ENCODE assay signal across 18 mouse cellular contexts in the genomic region with DNA sequence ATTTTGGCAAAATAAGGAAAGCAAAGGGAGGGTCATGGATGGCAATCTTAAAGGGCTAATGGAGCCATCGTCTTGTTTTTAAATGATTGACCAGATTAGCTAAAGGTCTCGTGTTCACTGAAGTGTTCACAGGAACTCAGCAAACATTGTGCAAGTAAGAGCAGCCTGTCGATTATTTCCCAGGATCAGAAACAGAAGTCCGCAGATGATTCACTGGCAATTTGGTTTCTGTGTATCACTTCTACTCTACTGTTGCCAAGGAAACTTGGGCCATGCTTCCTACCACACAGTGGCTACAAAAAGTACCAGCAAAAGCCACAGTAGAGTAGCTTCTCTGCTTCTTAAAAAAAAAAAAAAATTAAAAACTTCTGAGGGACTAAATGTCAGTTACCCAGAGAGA. TPM values are rescaled to one million over a fixed set of nuclear protein-coding genes. Genes with fewer than 3 reads are reported as not detected.
DNase-seq lines count a peak whose midpoint lies in the region; ATAC-seq and TF ChIP-seq lines count a peak whose summit lies in the region.
"Had no signal": no experiment of that assay in that cellular context is flagged by ENCODE, and none has a peak within 500 bp of the region (broad histone marks: within the 10 kb centered on the region; RNA-seq: fewer than 3 reads in every experiment).

No protein-coding gene starts in this region.

- H3K9ac ChIP-seq in kidney, embryonic 15.5 days = no peak overlapping the region
- no peak overlapping the region for H3K9ac ChIP-seq in midbrain, embryonic 11.5 days (ENCODE audit: low read length)
- no peak overlapping the region for H3K9ac ChIP-seq in midbrain, embryonic 15.5 days
- H3K9ac ChIP-seq in stomach, postnatal 0 days (ENCODE audit: low read length) = no peak overlapping the region
- H3K9ac ChIP-seq: hindbrain, embryonic 14.5 days; liver, embryonic 15.5 days; midbrain, embryonic 13.5 days had no signal

- H3K27me3 ChIP-seq in kidney, embryonic 15.5 days = no peaks in the 10 kb centered on the region
- H3K27me3 ChIP-seq in midbrain, embryonic 11.5 days (ENCODE audit: control insufficient read depth, insufficient read depth, low read length) = no peaks in the 10 kb centered on the region
- no peaks in the 10 kb centered on the region for H3K27me3 ChIP-seq in midbrain, embryonic 15.5 days (replicated peaks)
- no peaks in the 10 kb centered on the region for H3K27me3 ChIP-seq in stomach, postnatal 0 days (ENCODE audit: control insufficient read depth, insufficient read depth, low read length)
- H3K27me3 ChIP-seq: liver, embryonic 15.5 days; midbrain, embryonic 13.5 days had no signal

- 63% methylated on average over 4 of the region's 4 CpGs for WGBS in kidney, embryonic 15.5 days
- 78% methylated on average over 4 of the region's 4 CpGs for WGBS in midbrain, embryonic 11.5 days
- whole genome bisulfite sequencing in midbrain, embryonic 15.5 days = 80% methylated on average over 4 of the region's 4 CpGs
- 64% methylated on average over 4 of the region's 4 CpGs for WGBS in stomach, postnatal 0 days

- no peak overlapping the region for H3K4me3 ChIP-seq in kidney, embryonic 15.5 days (replicated peaks)
- H3K4me3 ChIP-seq in midbrain, embryonic 11.5 days (ENCODE audit: low read depth, low read length) = no peak overlapping the region
- H3K4me3 ChIP-seq in midbrain, embryonic 15.5 days = no peak overlapping the region
- H3K4me3 ChIP-seq in stomach, postnatal 0 days (ENCODE audit: low read depth, low read length) = no peak overlapping the region
- H3K4me3 ChIP-seq: heart, adult 2 months; limb, embryonic 10.5 days; liver, embryonic 15.5 days; midbrain, embryonic 13.5 days had no signal

- no peaks in the 10 kb centered on the region for H3K9me3 ChIP-seq in kidney, embryonic 15.5 days (replicated peaks)
- no peaks in the 10 kb centered on the region for H3K9me3 ChIP-seq in midbrain, embryonic 11.5 days (ENCODE audit: control insufficient read depth, low read length)
- H3K9me3 ChIP-seq in midbrain, embryonic 15.5 days = no peaks in the 10 kb centered on the region
- no peaks in the 10 kb centered on the region for H3K9me3 ChIP-seq in stomach, postnatal 0 days (ENCODE audit: control insufficient read depth, low read length)
- H3K9me3 ChIP-seq: limb, embryonic 10.5 days; liver, embryonic 15.5 days; midbrain, embryonic 13.5 days had no signal

- no peaks in the 10 kb centered on the region for H3K4me1 ChIP-seq in kidney, embryonic 15.5 days
- no peaks in the 10 kb centered on the region for H3K4me1 ChIP-seq in midbrain, embryonic 11.5 days (ENCODE audit: control insufficient read depth, insufficient read depth, low read length)
- H3K4me1 ChIP-seq in midbrain, embryonic 15.5 days = no peaks in the 10 kb centered on the region
- H3K4me1 ChIP-seq in stomach, postnatal 0 days (replicated peaks; ENCODE audit: control insufficient read depth, insufficient read depth) = no peaks in the 10 kb centered on the region
- H3K4me1 ChIP-seq: limb, embryonic 10.5 days; liver, embryonic 15.5 days; midbrain, embryonic 13.5 days had no signal

- 0 out of 2 replicates have a peak, but pooled peaks have one; percentile 18 for ATAC-seq in kidney, embryonic 15.5 days (replicated peaks; ENCODE audit: low FRiP score)
- ATAC-seq in midbrain, embryonic 11.5 days (ENCODE audit: low FRiP score) = no peak
- no peak for ATAC-seq in midbrain, embryonic 15.5 days (replicated peaks)
- peak; percentile 81 for ATAC-seq in inflammation-experienced regulatory T-cells, adult 6 months
- no peak for ATAC-seq in stomach, postnatal 0 days (ENCODE audit: low FRiP score, low TSS enrichment)
- ATAC-seq: forebrain, embryonic 16.5 days; midbrain, embryonic 13.5 days had no signal

- no peak for TF ChIP-seq CTCF in stomach, postnatal 0 days (IDR thresholded peaks at IDR 0.05; ENCODE audit: low read depth)

- no peak overlapping the region for H3K27ac ChIP-seq in kidney, embryonic 15.5 days
- H3K27ac ChIP-seq in midbrain, embryonic 11.5 days (ENCODE audit: low read depth, low read length) = no peak overlapping the region
- no peak overlapping the region for H3K27ac ChIP-seq in midbrain, embryonic 15.5 days
- H3K27ac ChIP-seq in stomach, postnatal 0 days (replicated peaks) = no peak overlapping the region
- H3K27ac ChIP-seq: heart, adult 2 months; hindbrain, embryonic 14.5 days; limb, embryonic 10.5 days; liver, embryonic 15.5 days; midbrain, embryonic 13.5 days had no signal

- no peaks in the 10 kb centered on the region for H3K36me3 ChIP-seq in kidney, embryonic 15.5 days
- H3K36me3 ChIP-seq in midbrain, embryonic 11.5 days (ENCODE audit: control insufficient read depth, insufficient read depth, low read length) = no peaks in the 10 kb centered on the region
- H3K36me3 ChIP-seq in midbrain, embryonic 15.5 days (replicated peaks) = no peaks in the 10 kb centered on the region
- no peaks in the 10 kb centered on the region for H3K36me3 ChIP-seq in stomach, postnatal 0 days (ENCODE audit: control insufficient read depth, insufficient read depth, low read length)
- H3K36me3 ChIP-seq: limb, embryonic 10.5 days; liver, embryonic 15.5 days; midbrain, embryonic 13.5 days had no signal

- DNase-seq in kidney, postnatal 10 days = no peak
- peak; percentile 21 for DNase-seq in midbrain, embryonic 11.5 days (ENCODE audit: low spot score, missing footprints)
- peak; percentile 23 for DNase-seq in telencephalon, adult 2 months (ENCODE audit: low read depth, low spot score)
- no peak for DNase-seq in stomach, postnatal 0 days (ENCODE audit: low spot score)
- DNase-seq in cerebellum, adult 11 months = no peak
- DNase-seq: adrenal gland, postnatal 14 days; cerebellum, adult 9-10 months; heart, adult 2 months; heart, postnatal 10 days; right cerebral cortex, postnatal 14 days had no signal

- no peak for TF ChIP-seq EP300 in stomach, postnatal 0 days (optimal IDR thresholded peaks at IDR 0.05)

- H3K4me2 ChIP-seq in kidney, embryonic 15.5 days = no peak overlapping the region
- no peak overlapping the region for H3K4me2 ChIP-seq in midbrain, embryonic 11.5 days
- no peak overlapping the region for H3K4me2 ChIP-seq in midbrain, embryonic 15.5 days
- no peak overlapping the region for H3K4me2 ChIP-seq in stomach, postnatal 0 days (replicated peaks; ENCODE audit: low read depth)
- H3K4me2 ChIP-seq: hindbrain, embryonic 14.5 days; liver, embryonic 15.5 days; midbrain, embryonic 13.5 days had no signal

RNA-seq across cellular contexts. Expression of gene Ahr, which starts 44.0 kb away (rescaled TPM):
- 6.1 and 7.0 TPM in 2 replicates for polyA plus RNA-seq in kidney, embryonic 15.5 days (2015; fragmentation: Nextera tagmentation; extraction: Ambion mirVana)
- polyA plus RNA-seq in midbrain, embryonic 11.5 days (2014; fragmentation: Nextera tagmentation; extraction: Ambion mirVana) = 2.0 and 2.1 TPM in 2 replicates
- 3.0 and 3.1 TPM in 2 replicates for polyA plus RNA-seq in midbrain, embryonic 15.5 days (2015; fragmentation: Nextera tagmentation; extraction: Ambion mirVana)
- 1 to 10 TPM; 6.3 to 9.2 (median 7.5) TPM for polyA plus RNA-seq in inflammation-experienced regulatory T-cells, adult 6 months (2017; shearing (Covaris generic))
- polyA plus RNA-seq in stomach, postnatal 0 days (2015; fragmentation: Nextera tagmentation; extraction: Ambion mirVana) = 8.2 and 9.2 TPM in 2 replicates

Comparison
In these comparisons a context has a peak if more than half of its experiments do, and no peak if none do; other contexts are left out.
1. ATAC-seq: peak in kidney, embryonic 15.5 days (single experiment) and inflammation-experienced regulatory T-cells, adult 6 months (single experiment); none in midbrain, embryonic 11.5 days (single experiment), midbrain, embryonic 15.5 days (single experiment) and stomach, postnatal 0 days (single experiment).
2. DNase-seq: peak in midbrain, embryonic 11.5 days (single experiment) and telencephalon, adult 2 months (single experiment); none in kidney, postnatal 10 days (single experiment), stomach, postnatal 0 days (single experiment) and cerebellum, adult 11 months (single experiment).